Mouse (Mus musculus): ENCODE results near the gene Fkbp1b.

- TF ChIP-seq CTCF (conservative IDR thresholded peaks at IDR 0.05; ENCODE audit: low read length) (no peak), NANOG (IDR thresholded peaks at IDR 0.05; ENCODE audit: borderline replicate concordance, low read length) (no peak), POU5F1 (IDR thresholded peaks at IDR 0.05; ENCODE audit: borderline replicate concordance, low read length) (no peak)
These were observed 48.5 kb upstream of the Fkbp1b start for GRCm38 (mm10) chr12:4889891-4890290.

Data from E14TG2a.4 (cell line).